ENCODE assay signal across 13 mouse cellular contexts in genomic region chr4:44031521-44031920, GRCm38 (mm10). TPM values are rescaled to one million over a fixed set of nuclear protein-coding genes. Genes with fewer than 3 reads are reported as not detected.
A peak's percentile ranks its signal among the peaks of the same experiment; 100 is the strongest.
DNase-seq lines count a peak whose midpoint lies in the region; ATAC-seq and TF ChIP-seq lines count a peak whose summit lies in the region.
"Had no signal": no experiment of that assay in that cellular context is flagged by ENCODE, and none has a peak within 500 bp of the region (broad histone marks: within the 10 kb centered on the region; RNA-seq: fewer than 3 reads in every experiment).

No protein-coding gene starts in this region.

- no peak overlapping the region for H3K4me2 ChIP-seq in heart, embryonic 16.5 days (ENCODE audit: low read depth, low read length)
- H3K4me2 ChIP-seq: liver, embryonic 11.5 days; neural tube, embryonic 15.5 days had no signal

- H3K4me3 ChIP-seq in kidney, adult 2 months (ENCODE audit: insufficient read depth, low read depth, low read length), result no peak overlapping the region
- no peak overlapping the region for H3K4me3 ChIP-seq in heart, embryonic 16.5 days (ENCODE audit: low read length)
- H3K4me3 ChIP-seq: megakaryocyte, embryonic 14.5 days; neural tube, embryonic 15.5 days had no signal

- H3K27me3 ChIP-seq in kidney, adult 2 months (replicated peaks; ENCODE audit: control insufficient read depth, insufficient read depth, low read length), result no peaks in the 10 kb centered on the region
- no peaks in the 10 kb centered on the region for H3K27me3 ChIP-seq in heart, embryonic 16.5 days (ENCODE audit: control insufficient read depth, insufficient read depth, low read length)
- H3K27me3 ChIP-seq: megakaryocyte, embryonic 14.5 days; neural tube, embryonic 15.5 days; Patski had no signal

- DNase-seq in adrenal gland, adult 8-10 months, result peak; percentile 11
- DNase-seq in adrenal gland, postnatal 4 days (ENCODE audit: low spot score in 2 of 2), result no peak
- peak; percentile 74 for DNase-seq in kidney, adult 2 months
- DNase-seq in kidney, postnatal 4 days, result no peak
- DNase-seq in adipocyte (ENCODE audit: low spot score), result peak; percentile 59
- DNase-seq in lung, adult 18-20 months, result no peak
- DNase-seq in testis, postnatal 10 days (ENCODE audit: low spot score), result no peak

- H3K9ac ChIP-seq in heart, embryonic 16.5 days (ENCODE audit: low read length), result no peak overlapping the region
- H3K9ac ChIP-seq: neural tube, embryonic 15.5 days had no signal

- peaks cover 3% of the 10 kb centered on the region for H3K36me3 ChIP-seq in kidney, adult 2 months (ENCODE audit: control insufficient read depth, insufficient read depth, low read length)
- peaks cover 30% of the 10 kb centered on the region for H3K36me3 ChIP-seq in heart, embryonic 16.5 days (ENCODE audit: control insufficient read depth, insufficient read depth)

- ATAC-seq in heart, embryonic 16.5 days (replicated peaks; ENCODE audit: extremely low read depth, insufficient read depth, low FRiP score), result 0 out of 2 replicates have a peak, but pooled peaks have one; percentile 69
- ATAC-seq: Patski had no signal

- no peaks in the 10 kb centered on the region; the same call in 1 of the 2 replicates for H3K4me1 ChIP-seq in kidney, adult 2 months (ENCODE audit: control insufficient read depth, insufficient read depth, low read length)
- H3K4me1 ChIP-seq in heart, embryonic 16.5 days (ENCODE audit: control insufficient read depth, insufficient read depth, low read length), result peaks cover 26% of the 10 kb centered on the region
- H3K4me1 ChIP-seq: neural tube, embryonic 15.5 days had no signal

- WGBS in kidney, adult 2 months, result 68% methylated on average over 5 of the region's 5 CpGs
- 67% methylated on average over 5 of the region's 5 CpGs for WGBS in heart, embryonic 16.5 days

- TF ChIP-seq CTCF in kidney, adult 2 months (conservative IDR thresholded peaks at IDR 0.05; ENCODE audit: insufficient read depth, insufficient read length, low read depth, low read length), result no peak

- no peak for TF ChIP-seq POLR2A in kidney, adult 2 months (IDR thresholded peaks at IDR 0.05; ENCODE audit: low read depth, low read length)

- no peak overlapping the region for H3K27ac ChIP-seq in kidney, adult 2 months (ENCODE audit: insufficient read depth, low read depth, low read length)
- 0 out of 2 replicates have a peak overlapping the region, but pooled peaks have one; percentile 9 for H3K27ac ChIP-seq in heart, embryonic 16.5 days (ENCODE audit: low read length)
- H3K27ac ChIP-seq: neural tube, embryonic 15.5 days had no signal

- H3K9me3 ChIP-seq in heart, embryonic 16.5 days (replicated peaks; ENCODE audit: control insufficient read depth, low read length), result no peaks in the 10 kb centered on the region
- H3K9me3 ChIP-seq: megakaryocyte, embryonic 14.5 days; neural tube, embryonic 15.5 days had no signal

RNA-seq across cellular contexts. Expression of gene Clta, which starts 27.3 kb away (rescaled TPM):
- 100 to 1,000 TPM; 165 to 181 (median 177) TPM for total RNA-seq in adrenal gland, adult 8-10 months (2022)
- 100 to 1,000 TPM; 202 to 211 TPM for total RNA-seq in adrenal gland, postnatal 4 days (2021)
- polyA plus RNA-seq in kidney, adult 2 months (2012; rRNA removed), result 212 and 261 TPM in 2 replicates
- polyA plus RNA-seq in heart, embryonic 16.5 days (2015; fragmentation: Nextera tagmentation; extraction: Ambion mirVana), result 134 and 150 TPM in 2 replicates

RNA-seq across cellular contexts. Expression of gene Ccin, which starts 48.2 kb away (rescaled TPM):
- total RNA-seq in adrenal gland, adult 8-10 months (2022), result not detected
- under 1 TPM in 1 of 2 experiments, not detected in 1; 0.20 TPM for total RNA-seq in adrenal gland, postnatal 4 days (2021)
- 0.12 and 0.13 TPM in 2 replicates for polyA plus RNA-seq in kidney, adult 2 months (2012; rRNA removed)
- not detected in 2 replicates for polyA plus RNA-seq in heart, embryonic 16.5 days (2015; fragmentation: Nextera tagmentation; extraction: Ambion mirVana)
- total RNA-seq: layer of hippocampus, postnatal 14 days had no signal
- polyA plus RNA-seq: liver, embryonic 11.5 days; neural tube, embryonic 15.5 days had no signal

RNA-seq across cellular contexts. Expression of gene Gne, which starts 52.5 kb away (rescaled TPM):
- total RNA-seq in adrenal gland, adult 8-10 months (2022), result 10 to 100 TPM; 38.9 to 51.1 (median 45.4) TPM
- 10 to 100 TPM; 34.8 to 48.5 TPM for total RNA-seq in adrenal gland, postnatal 4 days (2021)
- polyA plus RNA-seq in kidney, adult 2 months (2012; rRNA removed), result 26.2 and 26.4 TPM in 2 replicates
- polyA plus RNA-seq in heart, embryonic 16.5 days (2015; fragmentation: Nextera tagmentation; extraction: Ambion mirVana), result 38.3 and 40.8 TPM in 2 replicates

Comparison
In these comparisons a context has a peak if more than half of its experiments do, and no peak if none do; other contexts are left out.
1. DNase-seq: peak in adrenal gland, adult 8-10 months (single experiment), kidney, adult 2 months (single experiment) and adipocyte (single experiment); none in adrenal gland, postnatal 4 days (0 of 2), kidney, postnatal 4 days (0 of 2), lung, adult 18-20 months (0 of 2) and testis, postnatal 10 days (single experiment).